Mouse (Mus musculus) MEL (cell line): Measurements from ENCODE around the gene Slc44a1. TPM values are rescaled to one million over a fixed set of nuclear protein-coding genes. Genes with fewer than 3 reads are reported as not detected.

Experiments used
- DNase-seq: peaks from one replicate; pipeline ENCODE4 v3.0.0; 2011; ENCODE audit warnings: low read depth, low spot score
- H3K27ac ChIP-seq: 2 replicates; pipeline ENCODE4 v1.5.1; 2012; ENCODE audit warnings: low read depth, mild to moderate bottlenecking, control low read depth, low read length, moderate library complexity; ENCODE audit not compliant: control insufficient read depth
- H3K27me3 ChIP-seq, 2 experiments: fragments of 150-350 bp in 1 of 2; sonication (generic) in 1 of 2; 2 replicates each; pipeline ENCODE4 v1.6.1; 2012; ENCODE audit warnings: low read length in 2 of 2, mild to moderate bottlenecking in 2 of 2, improper control_type of control experiment in 1 of 2, moderate library complexity in 1 of 2; ENCODE audit not compliant: insufficient read depth in 2 of 2, control insufficient read depth in 1 of 2
- H3K36me3 ChIP-seq, 2 experiments: 2 replicates each; pipeline ENCODE4 v1.6.1; 2012 to 2014; ENCODE audit warnings: low read length in 2 of 2, improper control_type of control experiment in 1 of 2, inconsistent platforms in 1 of 2, mild to moderate bottlenecking in 1 of 2; ENCODE audit not compliant: insufficient read depth in 2 of 2, control insufficient read depth in 1 of 2
- H3K4me1 ChIP-seq, 2 experiments: fragments of 150-350 bp in 1 of 2; sonication (generic) in 1 of 2; 2 replicates each; pipeline ENCODE4 v1.6.1; 2012; ENCODE audit warnings: low read length in 2 of 2, improper control_type of control experiment in 1 of 2, mild to moderate bottlenecking in 1 of 2; ENCODE audit not compliant: insufficient read depth in 2 of 2, control insufficient read depth in 1 of 2
- H3K4me3 ChIP-seq, 2 experiments: fragments of 150-350 bp in 1 of 2; sonication (generic) in 1 of 2; 2 replicates each; pipeline ENCODE4 v1.5.1; 2012; ENCODE audit warnings: low read depth in 2 of 2, low read length in 2 of 2, mild to moderate bottlenecking in 2 of 2, moderate library complexity in 2 of 2, control low read depth in 1 of 2, improper control_type of control experiment in 1 of 2; ENCODE audit not compliant: control insufficient read depth in 1 of 2, insufficient read depth in 1 of 2
- H3K79me2 ChIP-seq: 2 replicates; pipeline ENCODE4 v1.6.1; 2012; ENCODE audit warnings: mild to moderate bottlenecking, low read length, moderate library complexity; ENCODE audit not compliant: control insufficient read depth, poor library complexity, insufficient read depth
- H3K9ac ChIP-seq: 2 replicates; pipeline ENCODE4 v1.6.1; 2012; ENCODE audit warnings: low read depth, mild to moderate bottlenecking, control low read depth, low read length, moderate library complexity; ENCODE audit not compliant: control insufficient read depth, poor library complexity, severe bottlenecking
- H3K9me3 ChIP-seq: fragments of 150-350 bp; sonication (generic); replicated peaks from 2 replicates; pipeline ENCODE4 v1.6.1; 2012; ENCODE audit warnings: mild to moderate bottlenecking, low read length, improper control_type of control experiment, moderate library complexity; ENCODE audit not compliant: insufficient read depth
- BHLHE40 ChIP-seq: IDR thresholded peaks from 2 replicates; pipeline ENCODE4 v1.6.1; 2012; ENCODE audit warnings: low read depth, mild to moderate bottlenecking, inconsistent platforms, low read length, improper control_type of control experiment, borderline replicate concordance
- CHD1 ChIP-seq: IDR thresholded peaks from 2 replicates; pipeline ENCODE4 v1.6.1; 2012; ENCODE audit warnings: low read depth, mild to moderate bottlenecking, inconsistent platforms, low read length, improper control_type of control experiment
- CHD2 ChIP-seq: IDR thresholded peaks from 2 replicates; pipeline ENCODE4 v1.6.1; 2011; ENCODE audit warnings: low read length, improper control_type of control experiment
- CTCF ChIP-seq, 3 experiments: IDR thresholded peaks in 2 of 3; conservative IDR thresholded peaks in 1 of 3; 2 replicates each; pipeline ENCODE4 v1.5.1; 2011 to 2012; ENCODE audit warnings: low read length in 3 of 3, low read depth in 2 of 3, mild to moderate bottlenecking in 2 of 3, improper control_type of control experiment in 1 of 3, inconsistent platforms in 1 of 3, mixed read lengths in 1 of 3, moderate library complexity in 1 of 3; ENCODE audit not compliant: control insufficient read depth in 1 of 3, insufficient read depth in 1 of 3, poor library complexity in 1 of 3, severe bottlenecking in 1 of 3
- E2F4 ChIP-seq: IDR thresholded peaks from 2 replicates; pipeline ENCODE4 v1.6.1; 2011; ENCODE audit warnings: low read depth, low read length, improper control_type of control experiment, borderline replicate concordance
- ELF1 ChIP-seq: IDR thresholded peaks from 2 replicates; pipeline ENCODE4 v1.6.1; 2014; ENCODE audit warnings: low read depth, mild to moderate bottlenecking, inconsistent platforms, low read length, improper control_type of control experiment, moderate library complexity
- EP300 ChIP-seq, 2 experiments: IDR thresholded peaks; 2 replicates each; pipeline ENCODE4 v1.6.1; 2011; ENCODE audit warnings: improper control_type of control experiment in 2 of 2, low read length in 2 of 2, low read depth in 1 of 2, mild to moderate bottlenecking in 1 of 2
- GABPA ChIP-seq: IDR thresholded peaks from 2 replicates; pipeline ENCODE4 v1.6.1; 2012; ENCODE audit warnings: low read depth, mild to moderate bottlenecking, inconsistent platforms, low read length, improper control_type of control experiment, moderate library complexity
- GATA1 ChIP-seq: IDR thresholded peaks from 2 replicates; pipeline ENCODE4 v1.6.1; 2011; ENCODE audit warnings: low read depth, low read length, improper control_type of control experiment
- HCFC1 ChIP-seq: IDR thresholded peaks from 2 replicates; pipeline ENCODE4 v1.6.1; 2012; ENCODE audit warnings: low read depth, mild to moderate bottlenecking, inconsistent platforms, low read length, improper control_type of control experiment, moderate library complexity
- JUND ChIP-seq: IDR thresholded peaks from 2 replicates; pipeline ENCODE4 v1.6.1; 2011; ENCODE audit warnings: low read depth, mild to moderate bottlenecking, improper control_type of control experiment, low read length
- KAT2A ChIP-seq: conservative IDR thresholded peaks from 2 replicates; pipeline ENCODE4 v1.6.1; 2012; ENCODE audit warnings: low read depth, low read length, improper control_type of control experiment, inconsistent platforms
- MAFK ChIP-seq: IDR thresholded peaks from 2 replicates; pipeline ENCODE4 v1.6.1; 2011; ENCODE audit warnings: low read depth, mild to moderate bottlenecking, low read length, improper control_type of control experiment, borderline replicate concordance
- MAX ChIP-seq: IDR thresholded peaks from 2 replicates; pipeline ENCODE4 v1.6.1; 2011; ENCODE audit warnings: low read length, improper control_type of control experiment
- MAZ ChIP-seq: IDR thresholded peaks from 2 replicates; pipeline ENCODE4 v1.6.1; 2012; ENCODE audit warnings: low read depth, mild to moderate bottlenecking, inconsistent platforms, low read length, improper control_type of control experiment
- MEF2A ChIP-seq: IDR thresholded peaks from 2 replicates; pipeline ENCODE4 v1.6.1; 2014; ENCODE audit warnings: low read depth, mild to moderate bottlenecking, inconsistent platforms, low read length, improper control_type of control experiment; ENCODE audit not compliant: poor library complexity, insufficient replicate concordance, severe bottlenecking; ENCODE audit errors: extremely low read depth
- MXI1 ChIP-seq: IDR thresholded peaks from 2 replicates; pipeline ENCODE4 v1.6.1; 2011; ENCODE audit warnings: mild to moderate bottlenecking, low read depth, low read length, improper control_type of control experiment
- MYB ChIP-seq: IDR thresholded peaks from 2 replicates; pipeline ENCODE4 v1.6.1; 2011; ENCODE audit warnings: mild to moderate bottlenecking, low read depth, low read length, improper control_type of control experiment
- MYC ChIP-seq: IDR thresholded peaks from 2 replicates; pipeline ENCODE4 v1.6.1; 2011; ENCODE audit warnings: low read depth, mild to moderate bottlenecking, low read length, improper control_type of control experiment, moderate library complexity
- NELFE ChIP-seq: IDR thresholded peaks from 2 replicates; pipeline ENCODE4 v1.6.1; 2011; ENCODE audit warnings: low read depth, low read length, improper control_type of control experiment
- NRF1 ChIP-seq: IDR thresholded peaks from 2 replicates; pipeline ENCODE4 v1.6.1; 2014; ENCODE audit warnings: low read depth, mild to moderate bottlenecking, inconsistent platforms, low read length, improper control_type of control experiment, moderate library complexity; ENCODE audit not compliant: poor library complexity, insufficient read depth, severe bottlenecking
- POLR2A ChIP-seq, 2 experiments: IDR thresholded peaks; 2 replicates each; pipeline ENCODE4 v1.6.1; 2011 to 2012; ENCODE audit warnings: low read length in 2 of 2, mild to moderate bottlenecking in 2 of 2, control low read depth in 1 of 2, improper control_type of control experiment in 1 of 2, low read depth in 1 of 2, moderate library complexity in 1 of 2; ENCODE audit not compliant: control insufficient read depth in 1 of 2, insufficient read depth in 1 of 2, poor library complexity in 1 of 2
- POLR2AphosphoS2 ChIP-seq: IDR thresholded peaks from 2 replicates; pipeline ENCODE4 v1.6.1; 2011; ENCODE audit warnings: low read length, improper control_type of control experiment
- POLR2AphosphoS5 ChIP-seq: IDR thresholded peaks from 2 replicates; pipeline ENCODE4 v1.6.1; 2012; ENCODE audit warnings: low read depth, borderline replicate concordance, mild to moderate bottlenecking, inconsistent platforms, low read length, moderate library complexity, mixed read lengths
- RAD21 ChIP-seq: IDR thresholded peaks from 2 replicates; pipeline ENCODE4 v1.6.1; 2011; ENCODE audit warnings: mild to moderate bottlenecking, low read depth, low read length, improper control_type of control experiment
- RCOR1 ChIP-seq: IDR thresholded peaks from 2 replicates; pipeline ENCODE4 v1.6.1; 2012; ENCODE audit warnings: low read depth, mild to moderate bottlenecking, inconsistent platforms, low read length, improper control_type of control experiment
- SIN3A ChIP-seq: IDR thresholded peaks from 2 replicates; pipeline ENCODE4 v1.6.1; 2012; ENCODE audit warnings: low read length, improper control_type of control experiment, inconsistent platforms
- TAL1 ChIP-seq: IDR thresholded peaks from 2 replicates; pipeline ENCODE4 v1.6.1; 2012; ENCODE audit warnings: mild to moderate bottlenecking, inconsistent platforms, low read length, moderate library complexity, mixed read lengths
- TCF12 ChIP-seq: IDR thresholded peaks from 2 replicates; pipeline ENCODE4 v1.6.1; 2014; ENCODE audit warnings: low read depth, mild to moderate bottlenecking, inconsistent platforms, low read length, improper control_type of control experiment, moderate library complexity
- UBTF ChIP-seq: IDR thresholded peaks from 2 replicates; pipeline ENCODE4 v1.6.1; 2012; ENCODE audit warnings: low read depth, mild to moderate bottlenecking, inconsistent platforms, low read length, improper control_type of control experiment, moderate library complexity, borderline replicate concordance; ENCODE audit not compliant: insufficient read depth
- USF1 ChIP-seq: IDR thresholded peaks from 2 replicates; pipeline ENCODE4 v1.6.1; 2014; ENCODE audit warnings: low read depth, mild to moderate bottlenecking, inconsistent platforms, low read length, improper control_type of control experiment, moderate library complexity
- USF2 ChIP-seq, 2 experiments: IDR thresholded peaks; 2 replicates each; pipeline ENCODE4 v1.6.1; 2011 to 2012; ENCODE audit warnings: improper control_type of control experiment in 2 of 2, low read length in 2 of 2, borderline replicate concordance in 1 of 2, inconsistent platforms in 1 of 2, low read depth in 1 of 2, mild to moderate bottlenecking in 1 of 2; ENCODE audit not compliant: insufficient read depth in 1 of 2
- ZC3H11A ChIP-seq: IDR thresholded peaks from 2 replicates; pipeline ENCODE4 v1.6.1; 2012; ENCODE audit warnings: low read depth, mild to moderate bottlenecking, inconsistent platforms, low read length, improper control_type of control experiment
- ZKSCAN1 ChIP-seq: IDR thresholded peaks from 2 replicates; pipeline ENCODE4 v1.6.1; 2012; ENCODE audit warnings: low read depth, mild to moderate bottlenecking, inconsistent platforms, low read length, improper control_type of control experiment, moderate library complexity
- polyA plus RNA-seq, 2 experiments: library from polyadenylated mRNA; stranded (reverse) in 1 of 2; unstranded in 1 of 2; fragments of >175 nt in 1 of 2; fragments of >200 nt in 1 of 2; gene quantifications; 2 replicates each; pipeline versions ENCODE4 v1.2.1 to v1.2.4; 2012; ENCODE audit warnings: low replicate concordance in 2 of 2, low read depth in 1 of 2; ENCODE audit not compliant: insufficient read length in 2 of 2, insufficient read depth in 1 of 2, missing spikeins in 1 of 2
- total RNA-seq: library from RNA; depleted of rRNA; stranded (reverse); fragments of 300-350 nt; gene quantifications from 2 replicates; pipeline ENCODE4 v1.2.3, GENCODE M21; 2012

Slc44a1 gene
- total and polyA plus RNA-seq, 3 experiments, result 9.6 to 10.6 TPM; not detected in 1

- peak overlapping the region; percentile 62 to 94 for H3K4me3 ChIP-seq
- H3K4me1 ChIP-seq, result peaks cover 0 to 4% of the 10 kb centered on the region in 2 experiments; a peak in 2 of 4 replicates
- peak overlapping the region; percentile 19 for H3K27ac ChIP-seq
- peaks cover 0 to 5% of the 10 kb centered on the region in 2 experiments; a peak in 2 of 4 replicates for H3K36me3 ChIP-seq
- peak overlapping the region; percentile 97 for H3K9ac ChIP-seq
- DNase-seq, result peak; percentile 68
- H3K9me3 ChIP-seq, result no peaks in the 10 kb centered on the region
- no peaks in the 10 kb centered on the region for H3K27me3 ChIP-seq
- peaks cover 1% of the 10 kb centered on the region; the same call in 1 of the 2 replicates for H3K79me2 ChIP-seq
- no peak for TF ChIP-seq CTCF (IDR thresholded peaks at IDR 0.05 in 2 of 3, conservative IDR thresholded peaks at IDR 0.05 in 1 of 3; ENCODE audit: control insufficient read depth in 1 of 3, insufficient read depth in 1 of 3, low read depth in 2 of 3, low read length in 3 of 3, poor library complexity in 1 of 3, severe bottlenecking in 1 of 3)
- no peak for TF ChIP-seq NRF1
- no peak for TF ChIP-seq EP300 (IDR thresholded peaks at IDR 0.05; ENCODE audit: low read depth in 1 of 2, low read length in 2 of 2)
- no peak for TF ChIP-seq USF2 (IDR thresholded peaks at IDR 0.05; ENCODE audit: borderline replicate concordance in 1 of 2, insufficient read depth in 1 of 2, low read depth in 1 of 2, low read length in 2 of 2)
- no peak for TF ChIP-seq UBTF
- TF ChIP-seq MAX, result no peak
- TF ChIP-seq RAD21, result no peak
- 0 out of 2 replicates have a peak, but pooled peaks have one; percentile 29 for TF ChIP-seq MYC
- TF ChIP-seq BHLHE40, result no peak
- TF ChIP-seq ZKSCAN1, result no peak
- no peak for TF ChIP-seq HCFC1
- no peak for TF ChIP-seq NELFE
- no peak for TF ChIP-seq POLR2A (IDR thresholded peaks at IDR 0.05; ENCODE audit: control insufficient read depth in 1 of 2, insufficient read depth in 1 of 2, low read depth in 1 of 2, low read length in 2 of 2, poor library complexity in 1 of 2)
- no peak for TF ChIP-seq GATA1
- TF ChIP-seq ZC3H11A, result no peak
- TF ChIP-seq POLR2AphosphoS2, result no peak
- no peak for TF ChIP-seq KAT2A
- no peak for TF ChIP-seq GABPA
- peak; percentile 68; the same call in 1 of the 2 replicates for TF ChIP-seq SIN3A
- no peak for TF ChIP-seq MYB
- TF ChIP-seq MAFK, result 0 out of 2 replicates have a peak, but pooled peaks have one; percentile 50
- TF ChIP-seq MXI1, result peak; percentile 45
- no peak for TF ChIP-seq MEF2A
- TF ChIP-seq POLR2AphosphoS5, result no peak
- peak; percentile 93; the same call in 1 of the 2 replicates for TF ChIP-seq CHD1
- TF ChIP-seq USF1, result no peak
- TF ChIP-seq RCOR1, result no peak
- no peak; the same call in 1 of the 2 replicates for TF ChIP-seq MAZ
- no peak for TF ChIP-seq E2F4
- TF ChIP-seq JUND, result no peak
- no peak for TF ChIP-seq ELF1
- TF ChIP-seq CHD2, result no peak
- TF ChIP-seq TAL1, result no peak
- TF ChIP-seq TCF12, result no peak
These were observed 590 bp upstream of the Slc44a1 start for GRCm38 (mm10) chr4:53439636-53440009.
